Mouse (Mus musculus) thymus, adult 2 months (tissue): ENCODE measurements around the gene Ptcd3. TPM values are rescaled to one million over a fixed set of nuclear protein-coding genes. Genes with fewer than 3 reads are reported as not detected.
A peak's percentile ranks its signal among the peaks of the same experiment; 100 is the strongest.

ENCODE experiments used
- DNase-seq: peaks from one replicate; pipeline ENCODE4 v3.0.0; 2021
- H3K27ac ChIP-seq: fragments of 200-500 bp; 2 replicates; pipeline ENCODE4 v1.5.1; 2012; ENCODE audit warnings: low read length, control low read depth; ENCODE audit not compliant: control insufficient read depth, insufficient read depth
- H3K27me3 ChIP-seq: fragments of 200-500 bp; 2 replicates; pipeline ENCODE4 v1.6.1; 2012; ENCODE audit warnings: mild to moderate bottlenecking, low read length, moderate library complexity, mixed read lengths; ENCODE audit not compliant: control insufficient read depth, insufficient read depth
- H3K36me3 ChIP-seq: fragments of 200-500 bp; 2 replicates; pipeline ENCODE4 v1.6.1; 2012; ENCODE audit warnings: mild to moderate bottlenecking, low read length, moderate library complexity; ENCODE audit not compliant: control insufficient read depth, insufficient read depth
- H3K4me1 ChIP-seq: fragments of 200-500 bp; replicated peaks from 2 replicates; pipeline ENCODE4 v1.6.1; 2012; ENCODE audit warnings: low read length; ENCODE audit not compliant: control insufficient read depth, insufficient read depth
- H3K4me3 ChIP-seq: fragments of 200-500 bp; 2 replicates; pipeline ENCODE4 v1.5.1; 2012; ENCODE audit warnings: mild to moderate bottlenecking, low read length, control low read depth, moderate library complexity; ENCODE audit not compliant: control insufficient read depth, insufficient read depth
- CTCF ChIP-seq: fragments of 200-500 bp; IDR thresholded peaks from 2 replicates; pipeline ENCODE4 v1.5.1; 2012; ENCODE audit warnings: mild to moderate bottlenecking, control low read depth, low read length, moderate library complexity, borderline replicate concordance; ENCODE audit not compliant: control insufficient read depth, poor library complexity, insufficient read depth; ENCODE audit errors: extremely low read depth
- POLR2A ChIP-seq: fragments of 200-500 bp; IDR thresholded peaks from 2 replicates; pipeline ENCODE4 v1.6.1; 2012; ENCODE audit warnings: mild to moderate bottlenecking, low read length, control low read depth, moderate library complexity; ENCODE audit not compliant: control insufficient read depth, poor library complexity, insufficient read depth; ENCODE audit errors: extremely low read depth
- WGBS: fragments of 180-500 bp; shearing (Covaris S2); methylation state at CpG from one replicate; pipeline ENCODE4 v1.1.7; 2018; 5-methylcytosine and 5-hydroxymethylcytosine counted together
- polyA plus RNA-seq: library from polyadenylated mRNA; depleted of rRNA; stranded (reverse); fragments of >200 nt; gene quantifications from 2 replicates; pipeline ENCODE4 v1.2.3, GENCODE M21; 2012; rRNA removed

Gene Ptcd3
- polyA plus RNA-seq, 1 experiment: 23.0 TPM

DNA sequence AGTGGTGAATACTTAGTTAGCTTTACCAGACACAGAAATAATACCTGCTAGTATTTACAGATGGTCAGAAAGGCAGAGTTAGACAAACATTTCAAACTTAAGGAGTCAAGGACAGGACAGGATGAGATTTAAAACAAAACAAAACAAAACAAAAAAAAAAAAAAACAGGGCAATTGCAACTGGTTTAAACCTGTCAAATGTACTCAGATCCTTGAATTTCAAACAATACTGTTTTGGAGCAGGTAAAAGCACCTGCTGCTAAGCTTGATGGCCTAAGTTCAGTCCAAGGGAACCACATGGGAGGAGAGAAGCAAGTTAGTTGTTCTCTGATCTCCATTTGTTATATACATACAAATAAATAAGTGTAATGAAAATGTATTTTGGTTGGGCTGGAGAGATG, 68.7 kb downstream of the Ptcd3 start:
- H3K27ac ChIP-seq: no peak overlapping the region
- no peak for DNase-seq
- no peak for TF ChIP-seq POLR2A
- TF ChIP-seq CTCF: no peak
- H3K27me3 ChIP-seq: no peaks in the 10 kb centered on the region
- no peaks in the 10 kb centered on the region for H3K4me1 ChIP-seq
- no peaks in the 10 kb centered on the region; the same call in 1 of the 2 replicates for H3K36me3 ChIP-seq
- no peak overlapping the region for H3K4me3 ChIP-seq

DNA sequence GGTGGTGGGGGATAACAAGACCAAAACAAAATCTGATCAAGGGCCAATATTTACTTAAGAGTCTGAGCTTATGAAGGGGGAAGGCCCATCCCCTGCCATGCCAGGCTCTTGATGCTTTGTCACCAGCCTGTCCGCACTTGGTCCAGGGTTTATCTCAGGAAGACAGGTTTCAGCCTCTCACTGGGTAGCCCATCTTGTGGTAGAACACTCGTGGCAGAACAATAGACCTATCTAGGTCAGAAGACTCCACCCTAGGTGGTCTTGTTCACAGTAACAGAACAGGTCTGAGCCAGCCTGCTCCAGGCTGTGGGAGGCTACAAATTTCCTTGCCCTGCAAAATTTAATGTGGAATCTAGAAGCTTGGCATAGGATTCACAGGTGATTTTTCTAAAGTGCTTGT, 71.7 kb downstream of the Ptcd3 start:
- Histone ChIP-seq H3K27ac (no peak overlapping the region), H3K4me3 (no peak overlapping the region), H3K36me3 (no peaks in the 10 kb centered on the region), H3K4me1 (no peaks in the 10 kb centered on the region), H3K27me3 (no peaks in the 10 kb centered on the region)
- whole genome bisulfite sequencing: 79% methylated on average over 2 of the region's 2 CpGs
- TF ChIP-seq POLR2A (no peak), CTCF (no peak)
- DNase-seq: no peak

DNA sequence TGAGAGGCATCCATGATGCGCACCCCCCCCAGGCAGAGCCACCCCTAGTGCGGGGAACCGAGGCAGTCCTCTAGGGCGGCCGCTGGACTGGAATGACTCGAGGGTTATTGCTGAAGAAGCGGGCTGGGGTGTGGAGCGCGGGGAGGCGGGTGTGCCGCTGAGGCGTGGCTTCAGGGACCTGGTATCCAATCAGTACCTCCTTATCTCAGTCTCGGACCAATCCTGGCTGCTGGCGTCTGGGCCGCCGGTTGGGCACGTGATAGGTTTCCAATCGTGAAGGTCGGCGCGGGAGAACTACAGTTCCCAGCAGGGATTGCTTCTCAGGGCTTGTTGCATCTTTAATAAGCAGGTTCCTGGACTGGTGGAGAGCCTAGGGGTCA, 77.0 kb downstream of the Ptcd3 start:
- Histone ChIP-seq H3K27me3 (no peaks in the 10 kb centered on the region), H3K27ac (peak overlapping the region; percentile 8), H3K36me3 (no peaks in the 10 kb centered on the region), H3K4me1 (no peaks in the 10 kb centered on the region), H3K4me3 (peak overlapping the region; percentile 59)
- TF ChIP-seq POLR2A (no peak; the same call in none of the 2 replicates), CTCF (peak; percentile 21; the same call in 1 of the 2 replicates)
- DNase-seq: peak; percentile 91
- under 1% methylated on average over 21 of the region's 21 CpGs for WGBS

DNA sequence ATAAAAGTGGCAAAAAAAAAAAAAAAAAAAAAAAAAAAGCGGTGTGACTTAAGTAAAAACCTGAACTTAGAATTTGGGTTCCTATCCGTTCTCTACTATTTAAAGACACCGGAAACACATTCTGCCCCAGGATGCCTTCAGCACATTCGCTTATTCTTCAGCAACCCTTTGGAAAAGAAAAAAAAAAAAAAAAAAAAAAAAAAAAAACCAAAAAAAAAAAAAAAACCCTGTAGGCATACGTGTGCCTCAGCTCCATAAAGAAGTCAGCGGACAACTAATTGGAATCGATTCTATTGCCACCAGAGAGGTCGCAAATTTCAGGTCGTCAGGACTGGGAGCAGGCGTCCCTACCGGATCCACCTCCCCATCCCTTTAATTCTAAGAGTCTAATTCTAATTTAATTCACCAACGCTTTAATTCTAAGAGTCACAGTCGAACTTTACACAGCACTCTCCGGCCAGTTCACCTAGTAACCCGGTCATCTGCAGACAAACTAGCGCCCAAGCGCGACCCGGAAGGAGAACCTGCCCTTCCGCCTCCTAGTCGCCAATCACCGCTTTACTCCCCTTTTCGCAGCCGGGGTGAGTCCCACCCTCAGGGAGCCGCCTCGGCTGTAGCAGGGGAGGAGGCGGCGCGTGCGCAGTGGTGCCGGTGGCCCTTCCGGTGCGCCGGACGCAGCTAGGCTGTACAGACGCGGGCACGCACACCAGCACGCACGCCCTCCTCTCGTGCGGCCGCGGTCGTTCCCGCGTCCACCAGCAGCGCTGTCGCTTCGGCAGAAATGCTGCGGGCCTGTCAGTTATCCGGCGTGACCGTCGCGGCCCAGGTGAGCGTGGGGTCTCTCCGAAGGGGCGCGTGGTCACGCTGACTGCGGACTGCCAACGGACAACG, 77.6 kb downstream of the Ptcd3 start, which contains the start of gene Immt:
Gene Immt (plus strand): TSS at position 642 of the 891 bp plus-strand sequence.
- no peaks in the 10 kb centered on the region for H3K36me3 ChIP-seq
- H3K27me3 ChIP-seq: no peaks in the 10 kb centered on the region
- TF ChIP-seq POLR2A: 0 out of 2 replicates have a peak, but pooled peaks have one; percentile 52
- TF ChIP-seq CTCF: peak; percentile 23; the same call in 1 of the 2 replicates
- WGBS: under 1% methylated on average over 64 of the region's 64 CpGs
- H3K4me3 ChIP-seq: peak within 1 kb of the TSS; percentile 59
- H3K27ac ChIP-seq: peak within 1 kb of the TSS; percentile 31
- DNase-seq: peak; percentile 94
- H3K4me1 ChIP-seq: no peaks in the 10 kb centered on the region

Other genes with a start within 250 kb of the Ptcd3 start
- gene Reep1, start 201.2 kb downstream of the Ptcd3 start, polyA plus RNA-seq: 2.1 TPM in 2 replicates
- gene Mrpl35, start 81.8 kb downstream of the Ptcd3 start, polyA plus RNA-seq: 9.2 and 10.9 TPM in 2 replicates
- gene Immt, start 77.4 kb downstream of the Ptcd3 start, polyA plus RNA-seq: 47.7 and 52.3 TPM in 2 replicates
- 17.3 TPM in 2 replicates for gene Polr1a, start 303 bp upstream of the Ptcd3 start, polyA plus RNA-seq
- gene St3gal5, start 188.8 kb upstream of the Ptcd3 start, polyA plus RNA-seq: 4.4 and 5.3 TPM in 2 replicates